Mouse (Mus musculus): ENCODE results near the gene Samm50. TPM values are rescaled to one million over a fixed set of nuclear protein-coding genes. Genes with fewer than 3 reads are reported as not detected.

Gene Samm50
- polyA plus RNA-seq, 1 experiment from 2014 or later = 94.5 TPM

GRCm38 (mm10) chr15:84213162-84213739 is 21.2 kb downstream of the Samm50 start:
- H3K27me3 ChIP-seq (ENCODE audit: insufficient read depth, poor library complexity, severe bottlenecking) = no peaks in the 10 kb centered on the region
- H3K27ac ChIP-seq = peak overlapping the region; percentile 62
- H3K4me1 ChIP-seq (replicated peaks) = peaks cover 75% of the 10 kb centered on the region
- no peak overlapping the region for H3K4me3 ChIP-seq
- peaks cover 62% of the 10 kb centered on the region for H3K36me3 ChIP-seq
- no peak for DNase-seq (ENCODE audit: low spot score)
- no peaks in the 10 kb centered on the region for H3K9me3 ChIP-seq
- 92% methylated on average over 6 of the region's 6 CpGs for WGBS

- peaks cover 51% of the 10 kb centered on the region for H3K36me3 ChIP-seq
- no peaks in the 10 kb centered on the region for H3K9me3 ChIP-seq
- H3K4me1 ChIP-seq (replicated peaks) = peaks cover 87% of the 10 kb centered on the region
- DNase-seq (ENCODE audit: low spot score) = no peak
- H3K4me3 ChIP-seq = no peak overlapping the region
- peak overlapping the region; percentile 56; the same call in 1 of the 2 replicates for H3K27ac ChIP-seq
- WGBS = 79% methylated on average over 7 of the region's 7 CpGs
- no peaks in the 10 kb centered on the region for H3K27me3 ChIP-seq (ENCODE audit: insufficient read depth, poor library complexity, severe bottlenecking)
Observed at GRCm38 (mm10) chr15:84214476-84214875, 22.4 kb downstream of the Samm50 start.

- Histone ChIP-seq H3K27me3 (ENCODE audit: insufficient read depth, poor library complexity, severe bottlenecking) (no peaks in the 10 kb centered on the region), H3K4me1 (replicated peaks) (peaks cover 95% of the 10 kb centered on the region), H3K27ac (0 out of 2 replicates have a peak overlapping the region, but pooled peaks have one; percentile 56), H3K9me3 (no peaks in the 10 kb centered on the region), H3K4me3 (no peak overlapping the region), H3K36me3 (peaks cover 43% of the 10 kb centered on the region)
- WGBS = 92% methylated on average over 2 of the region's 2 CpGs
- no peak for DNase-seq (ENCODE audit: low spot score)
Observed at GRCm38 (mm10) chr15:84215273-84215672, 23.2 kb downstream of the Samm50 start.

- H3K27me3 ChIP-seq (ENCODE audit: insufficient read depth, poor library complexity, severe bottlenecking) = no peaks in the 10 kb centered on the region
- peaks cover 94% of the 10 kb centered on the region for H3K4me1 ChIP-seq (replicated peaks)
- H3K9me3 ChIP-seq = no peaks in the 10 kb centered on the region
- H3K36me3 ChIP-seq = peaks cover 36% of the 10 kb centered on the region
- peak overlapping the region; percentile 79 for H3K27ac ChIP-seq
- no peak for DNase-seq (ENCODE audit: low spot score)
- H3K4me3 ChIP-seq = no peak overlapping the region
Observed at GRCm38 (mm10) chr15:84216026-84216425, 24.0 kb downstream of the Samm50 start.

GRCm38 (mm10) chr15:84216461-84217084 is 24.5 kb downstream of the Samm50 start:
- H3K27me3 ChIP-seq (ENCODE audit: insufficient read depth, poor library complexity, severe bottlenecking) = no peaks in the 10 kb centered on the region
- H3K4me3 ChIP-seq = no peak overlapping the region
- peaks cover 30% of the 10 kb centered on the region for H3K36me3 ChIP-seq
- 26% methylated on average over 7 of the region's 7 CpGs for WGBS
- H3K4me1 ChIP-seq (replicated peaks) = peaks cover 90% of the 10 kb centered on the region
- no peaks in the 10 kb centered on the region for H3K9me3 ChIP-seq
- DNase-seq (ENCODE audit: low spot score) = peak; percentile 69
- H3K27ac ChIP-seq = peak overlapping the region; percentile 79

- H3K27me3 ChIP-seq (ENCODE audit: insufficient read depth, poor library complexity, severe bottlenecking) = no peaks in the 10 kb centered on the region
- DNase-seq (ENCODE audit: low spot score) = no peak
- H3K9me3 ChIP-seq = no peaks in the 10 kb centered on the region
- H3K4me1 ChIP-seq (replicated peaks) = peaks cover 79% of the 10 kb centered on the region
- WGBS = 37% methylated on average over 23 of the region's 23 CpGs
- H3K36me3 ChIP-seq = peaks cover 18% of the 10 kb centered on the region
- peak overlapping the region; percentile 84 for H3K27ac ChIP-seq
- H3K4me3 ChIP-seq = no peak overlapping the region
Observed at GRCm38 (mm10) chr15:84217969-84218782, 26.1 kb downstream of the Samm50 start.

GRCm38 (mm10) chr15:84218783-84219271 is 26.8 kb downstream of the Samm50 start:
- no peak overlapping the region for H3K4me3 ChIP-seq
- H3K27ac ChIP-seq = peak overlapping the region; percentile 84
- peaks cover 79% of the 10 kb centered on the region for H3K4me1 ChIP-seq (replicated peaks)
- no peaks in the 10 kb centered on the region for H3K9me3 ChIP-seq
- 35% methylated on average over 9 of the region's 9 CpGs for WGBS
- peaks cover under 1% of the 10 kb centered on the region; the same call in 1 of the 2 replicates for H3K27me3 ChIP-seq (ENCODE audit: insufficient read depth, poor library complexity, severe bottlenecking)
- peaks cover 12% of the 10 kb centered on the region for H3K36me3 ChIP-seq
- peak; percentile 58 for DNase-seq (ENCODE audit: low spot score)

GRCm38 (mm10) chr15:84221539-84221938 is 29.5 kb downstream of the Samm50 start:
- H3K4me3 ChIP-seq = no peak overlapping the region
- peaks cover 9% of the 10 kb centered on the region; the same call in 1 of the 2 replicates for H3K27me3 ChIP-seq (ENCODE audit: insufficient read depth, poor library complexity, severe bottlenecking)
- peaks cover 70% of the 10 kb centered on the region for H3K4me1 ChIP-seq (replicated peaks)
- 87% methylated on average over 5 of the region's 5 CpGs for WGBS
- no peak for DNase-seq (ENCODE audit: low spot score)
- H3K9me3 ChIP-seq = no peaks in the 10 kb centered on the region
- H3K36me3 ChIP-seq = no peaks in the 10 kb centered on the region
- H3K27ac ChIP-seq = no peak overlapping the region

GRCm38 (mm10) chr15:84223423-84223822 is 31.4 kb downstream of the Samm50 start:
- H3K27me3 ChIP-seq (ENCODE audit: insufficient read depth, poor library complexity, severe bottlenecking) = peaks cover 9% of the 10 kb centered on the region
- 29% methylated on average over 6 of the region's 6 CpGs for WGBS
- DNase-seq (ENCODE audit: low spot score) = no peak
- H3K27ac ChIP-seq = peak overlapping the region; percentile 35
- H3K9me3 ChIP-seq = no peaks in the 10 kb centered on the region
- peaks cover 66% of the 10 kb centered on the region for H3K4me1 ChIP-seq (replicated peaks)
- H3K4me3 ChIP-seq = no peak overlapping the region
- no peaks in the 10 kb centered on the region for H3K36me3 ChIP-seq

- H3K27ac ChIP-seq = peak overlapping the region; percentile 23; the same call in 1 of the 2 replicates
- H3K4me1 ChIP-seq (replicated peaks) = peaks cover 55% of the 10 kb centered on the region
- no peaks in the 10 kb centered on the region for H3K36me3 ChIP-seq
- 58% methylated on average over 10 of the region's 10 CpGs for WGBS
- peaks cover 18% of the 10 kb centered on the region for H3K27me3 ChIP-seq (ENCODE audit: insufficient read depth, poor library complexity, severe bottlenecking)
- H3K4me3 ChIP-seq = no peak overlapping the region
- no peaks in the 10 kb centered on the region for H3K9me3 ChIP-seq
- DNase-seq (ENCODE audit: low spot score) = no peak
Observed at GRCm38 (mm10) chr15:84224779-84225178, 32.7 kb downstream of the Samm50 start.

GRCm38 (mm10) chr15:84226918-84227317 is 34.9 kb downstream of the Samm50 start:
- DNase-seq (ENCODE audit: low spot score) = peak; percentile 41
- Histone ChIP-seq H3K4me3 (no peak overlapping the region), H3K27ac (peak overlapping the region; percentile 75), H3K36me3 (no peaks in the 10 kb centered on the region), H3K9me3 (no peaks in the 10 kb centered on the region), H3K4me1 (replicated peaks) (peaks cover 69% of the 10 kb centered on the region), H3K27me3 (ENCODE audit: insufficient read depth, poor library complexity, severe bottlenecking) (peaks cover 36% of the 10 kb centered on the region)
- WGBS = 70% methylated on average over 15 of the region's 15 CpGs

- Histone ChIP-seq H3K27ac (peak overlapping the region; percentile 86), H3K27me3 (ENCODE audit: insufficient read depth, poor library complexity, severe bottlenecking) (peaks cover 38% of the 10 kb centered on the region), H3K4me1 (replicated peaks) (peaks cover 68% of the 10 kb centered on the region), H3K9me3 (no peaks in the 10 kb centered on the region), H3K4me3 (peak overlapping the region; percentile 74), H3K36me3 (no peaks in the 10 kb centered on the region)
- 14% methylated on average over 5 of the region's 5 CpGs for WGBS
- no peak for DNase-seq (ENCODE audit: low spot score)
Observed at GRCm38 (mm10) chr15:84230661-84231060, 38.6 kb downstream of the Samm50 start.

Data from hindbrain, embryonic 10.5 days (tissue).